Mouse (Mus musculus) MEL (cell line): ENCODE data around the gene Safb.
"Not testable (repeated sequence)": the region's sequence is repeated elsewhere in the genome, so short reads cannot be mapped to it uniquely, and the experiment has no call there.

Experiments used
- CTCF ChIP-seq, 3 experiments: IDR thresholded peaks in 2 of 3; conservative IDR thresholded peaks in 1 of 3; 2 replicates each; pipeline ENCODE4 v1.5.1; 2011 to 2012; ENCODE audit warnings: low read length in 3 of 3, low read depth in 2 of 3, mild to moderate bottlenecking in 2 of 3, improper control_type of control experiment in 1 of 3, inconsistent platforms in 1 of 3, mixed read lengths in 1 of 3, moderate library complexity in 1 of 3; ENCODE audit not compliant: control insufficient read depth in 1 of 3, insufficient read depth in 1 of 3, poor library complexity in 1 of 3, severe bottlenecking in 1 of 3
- EP300 ChIP-seq, 2 experiments: IDR thresholded peaks; 2 replicates each; pipeline ENCODE4 v1.6.1; 2011; ENCODE audit warnings: improper control_type of control experiment in 2 of 2, low read length in 2 of 2, low read depth in 1 of 2, mild to moderate bottlenecking in 1 of 2
- GABPA ChIP-seq: IDR thresholded peaks from 2 replicates; pipeline ENCODE4 v1.6.1; 2012; ENCODE audit warnings: low read depth, mild to moderate bottlenecking, inconsistent platforms, low read length, improper control_type of control experiment, moderate library complexity
- GATA1 ChIP-seq: IDR thresholded peaks from 2 replicates; pipeline ENCODE4 v1.6.1; 2011; ENCODE audit warnings: low read depth, low read length, improper control_type of control experiment
- MAX ChIP-seq: IDR thresholded peaks from 2 replicates; pipeline ENCODE4 v1.6.1; 2011; ENCODE audit warnings: low read length, improper control_type of control experiment
- POLR2A ChIP-seq, 2 experiments: IDR thresholded peaks; 2 replicates each; pipeline ENCODE4 v1.6.1; 2011 to 2012; ENCODE audit warnings: low read length in 2 of 2, mild to moderate bottlenecking in 2 of 2, control low read depth in 1 of 2, improper control_type of control experiment in 1 of 2, low read depth in 1 of 2, moderate library complexity in 1 of 2; ENCODE audit not compliant: control insufficient read depth in 1 of 2, insufficient read depth in 1 of 2, poor library complexity in 1 of 2
- POLR2AphosphoS2 ChIP-seq: IDR thresholded peaks from 2 replicates; pipeline ENCODE4 v1.6.1; 2011; ENCODE audit warnings: low read length, improper control_type of control experiment
- TAL1 ChIP-seq: IDR thresholded peaks from 2 replicates; pipeline ENCODE4 v1.6.1; 2012; ENCODE audit warnings: mild to moderate bottlenecking, inconsistent platforms, low read length, moderate library complexity, mixed read lengths
- TBP ChIP-seq: IDR thresholded peaks from 2 replicates; pipeline ENCODE4 v1.8.0; 2011; ENCODE audit warnings: low read depth, low read length, improper control_type of control experiment
- UBTF ChIP-seq: IDR thresholded peaks from 2 replicates; pipeline ENCODE4 v1.6.1; 2012; ENCODE audit warnings: low read depth, mild to moderate bottlenecking, inconsistent platforms, low read length, improper control_type of control experiment, moderate library complexity, borderline replicate concordance; ENCODE audit not compliant: insufficient read depth
- USF1 ChIP-seq: IDR thresholded peaks from 2 replicates; pipeline ENCODE4 v1.6.1; 2014; ENCODE audit warnings: low read depth, mild to moderate bottlenecking, inconsistent platforms, low read length, improper control_type of control experiment, moderate library complexity

DNA sequence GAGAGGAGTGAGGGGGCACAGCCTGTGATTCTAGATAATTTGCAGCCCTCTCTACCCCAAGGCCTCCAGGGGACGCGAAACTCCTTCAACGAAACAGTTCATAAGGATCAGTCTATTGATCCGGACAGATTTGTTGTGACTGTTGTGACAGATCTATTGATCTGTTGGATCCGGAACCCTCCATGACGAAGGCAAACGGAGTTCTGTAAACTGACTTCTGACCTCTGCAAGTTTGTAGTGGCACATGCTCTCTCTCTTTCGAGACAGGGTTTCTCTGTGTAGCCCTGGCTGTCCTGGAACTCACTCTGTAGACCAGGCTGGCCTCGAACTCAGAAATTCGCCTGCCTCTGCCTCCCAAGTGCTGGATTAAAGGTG lies 27.9 kb downstream of the Safb start:
- TF ChIP-seq GABPA; CTCF (IDR thresholded peaks at IDR 0.05 in 2 of 3, conservative IDR thresholded peaks at IDR 0.05 in 1 of 3; ENCODE audit: control insufficient read depth in 1 of 3, insufficient read depth in 1 of 3, low read depth in 2 of 3, low read length in 3 of 3, poor library complexity in 1 of 3, severe bottlenecking in 1 of 3); USF1; MAX; EP300 (IDR thresholded peaks at IDR 0.05; ENCODE audit: low read depth in 1 of 2, low read length in 2 of 2); GATA1; POLR2A (IDR thresholded peaks at IDR 0.05; ENCODE audit: control insufficient read depth in 1 of 2, insufficient read depth in 1 of 2, low read depth in 1 of 2, low read length in 2 of 2, poor library complexity in 1 of 2); POLR2AphosphoS2; UBTF; TBP: not testable (repeated sequence)
- 0 out of 2 replicates have a peak, but pooled peaks have one; percentile 32 for TF ChIP-seq TAL1
